Mouse (Mus musculus) kidney, adult 18-20 months (tissue): ENCODE results near the gene Lrrc32.

Experiments used
- DNase-seq: peaks from one replicate; pipeline ENCODE4 v3.0.0; 2021

Lrrc32 gene

DNA sequence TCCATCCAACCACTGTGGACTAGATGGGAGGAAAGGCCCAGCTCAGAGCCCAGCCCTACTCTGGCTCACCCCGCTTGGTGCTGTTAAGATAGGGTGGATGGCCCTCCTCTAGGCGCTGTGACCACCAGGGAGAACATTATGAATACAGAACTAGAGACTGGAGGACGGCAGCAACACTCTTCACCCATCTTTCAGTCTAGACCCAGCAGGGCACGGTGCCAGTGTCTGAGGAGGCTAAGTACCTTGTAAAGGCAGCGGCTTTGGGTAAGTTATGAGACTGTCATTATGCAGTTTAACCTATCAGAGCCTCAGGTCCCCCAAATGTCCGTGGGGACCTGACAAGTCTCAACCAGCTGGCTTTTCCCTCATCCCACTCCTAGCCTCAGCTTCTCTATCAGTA is at the start of gene Lrrc32:
Gene Lrrc32, plus strand, starts transcription at position 153 of the 400 bp plus-strand sequence.
- no peak for DNase-seq

GRCm38 (mm10) chr7:98439956-98440466 is 49.1 kb upstream of the Lrrc32 start, which contains the start of gene Gucy2d:
TSS of gene Gucy2d (plus strand) at chr7:98440416.
- no peak for DNase-seq

GRCm38 (mm10) chr7:98446873-98447272 is 42.2 kb upstream of the Lrrc32 start:
- no peak for DNase-seq

DNA sequence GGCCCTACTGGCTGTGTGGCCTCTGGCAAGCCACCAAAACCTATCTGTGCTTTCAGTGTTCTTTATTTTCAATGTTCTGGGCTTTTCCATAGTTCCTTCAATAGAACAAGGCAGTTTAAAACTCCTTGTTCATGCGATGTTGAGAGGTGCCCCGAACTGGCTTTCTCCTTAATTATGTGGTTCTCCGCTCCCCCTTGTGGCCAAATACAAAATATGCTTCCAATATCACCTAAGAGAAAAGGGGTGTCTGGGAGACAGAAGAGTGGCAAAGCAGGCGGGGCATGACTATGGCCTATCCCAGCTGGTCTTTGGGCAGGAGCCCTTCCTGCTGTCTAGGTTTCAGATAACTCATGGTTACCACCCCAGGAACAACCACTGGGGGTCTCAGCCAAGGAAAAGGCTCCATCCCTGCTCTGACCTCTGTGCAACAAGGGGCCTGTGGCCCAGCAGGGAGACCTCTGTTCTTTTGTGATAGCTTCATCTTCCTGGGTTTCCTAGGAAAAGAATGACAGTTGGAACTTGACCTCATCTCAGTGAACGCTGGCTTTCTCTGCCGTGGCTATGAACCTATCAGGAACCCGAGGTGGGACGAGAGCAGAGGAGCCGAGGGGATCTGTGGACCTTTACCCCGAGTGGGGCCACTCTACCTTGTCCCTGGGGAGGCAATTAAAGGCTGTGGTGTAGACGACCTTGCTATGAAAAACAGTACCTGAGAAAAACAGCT is 41.3 kb upstream of the Lrrc32 start:
- peak; percentile 14 for DNase-seq

- DNase-seq = no peak
Measured at GRCm38 (mm10) chr7:98448309-98448630, 40.8 kb upstream of the Lrrc32 start.

DNA sequence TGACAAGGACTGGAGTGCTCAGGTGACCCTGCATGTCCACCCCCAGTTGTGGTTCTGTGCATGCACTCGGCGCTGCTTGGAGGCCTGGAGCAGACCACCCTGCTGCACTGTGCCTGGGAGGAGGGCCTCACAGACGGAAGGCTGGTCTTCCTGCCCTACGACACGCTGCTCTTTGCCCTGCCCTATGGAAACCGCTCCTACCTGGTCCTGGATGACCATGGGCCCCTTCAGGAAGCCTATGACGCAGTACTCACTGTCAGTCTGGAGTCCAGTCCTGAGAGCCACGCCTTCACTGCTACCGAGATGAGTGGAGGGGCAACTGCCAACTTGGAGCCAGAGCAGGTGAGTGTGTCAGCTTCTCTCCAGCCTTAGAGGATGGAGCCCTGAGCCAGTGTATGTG is 39.4 kb upstream of the Lrrc32 start:
- no peak for DNase-seq

DNA sequence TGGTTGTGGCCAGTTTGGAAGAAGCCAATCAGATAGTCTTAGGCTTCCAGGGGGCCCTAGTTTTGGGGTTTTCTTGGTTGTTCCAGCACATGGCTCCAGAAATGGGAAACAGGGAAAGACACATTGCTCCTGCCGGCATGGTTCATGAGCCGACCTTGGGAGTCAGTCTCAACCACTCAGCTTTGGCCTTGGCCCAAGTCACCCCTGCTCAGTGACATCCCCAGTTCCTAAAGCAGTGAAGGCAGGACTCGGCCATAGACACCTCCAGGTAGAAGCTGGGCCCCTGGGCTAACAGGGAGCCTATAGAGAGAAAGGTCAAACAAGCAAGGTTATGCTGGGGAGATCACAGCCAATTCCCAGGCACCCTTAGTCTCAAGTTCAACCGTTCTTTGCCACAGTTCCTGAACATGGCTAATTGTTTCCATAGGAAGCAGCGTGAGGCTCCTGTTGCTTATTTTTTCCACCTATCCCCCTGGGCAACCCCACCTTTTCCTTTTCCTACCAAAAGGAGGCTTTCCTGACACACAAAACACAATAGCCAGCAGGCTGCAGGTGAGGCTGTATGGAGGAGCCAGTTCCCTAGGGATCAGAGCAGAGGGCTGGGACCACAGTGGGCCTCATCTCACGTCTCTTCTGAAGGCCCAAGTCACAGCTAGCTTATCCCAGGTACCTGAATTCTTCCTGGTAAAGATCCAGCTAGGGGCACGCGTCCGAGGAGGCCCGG is 34.5 kb upstream of the Lrrc32 start:
- DNase-seq = no peak

- no peak for DNase-seq
Measured at GRCm38 (mm10) chr7:98460319-98460718, 28.8 kb upstream of the Lrrc32 start.

GRCm38 (mm10) chr7:98469089-98469488 is 20.0 kb upstream of the Lrrc32 start:
- DNase-seq = no peak

DNA sequence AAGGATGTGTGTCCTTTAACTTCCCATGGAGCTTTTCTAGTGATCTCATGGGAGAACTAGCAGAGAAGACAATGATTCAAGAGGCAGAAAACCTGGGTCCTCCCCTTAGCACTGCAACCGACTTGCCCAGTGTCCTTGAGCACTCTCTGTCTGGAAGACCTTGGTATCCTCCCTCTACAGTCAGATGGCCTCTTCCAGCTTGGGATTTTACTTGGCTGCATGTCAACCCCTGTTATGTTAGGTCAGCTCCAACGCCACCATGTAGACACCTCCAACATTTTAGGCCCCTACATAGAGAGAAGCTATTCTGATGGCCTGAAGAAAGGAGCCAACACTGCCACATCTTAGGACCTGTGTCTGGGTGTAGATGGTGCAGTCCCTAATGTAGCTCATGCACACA is 16.6 kb upstream of the Lrrc32 start:
- no peak for DNase-seq

DNA sequence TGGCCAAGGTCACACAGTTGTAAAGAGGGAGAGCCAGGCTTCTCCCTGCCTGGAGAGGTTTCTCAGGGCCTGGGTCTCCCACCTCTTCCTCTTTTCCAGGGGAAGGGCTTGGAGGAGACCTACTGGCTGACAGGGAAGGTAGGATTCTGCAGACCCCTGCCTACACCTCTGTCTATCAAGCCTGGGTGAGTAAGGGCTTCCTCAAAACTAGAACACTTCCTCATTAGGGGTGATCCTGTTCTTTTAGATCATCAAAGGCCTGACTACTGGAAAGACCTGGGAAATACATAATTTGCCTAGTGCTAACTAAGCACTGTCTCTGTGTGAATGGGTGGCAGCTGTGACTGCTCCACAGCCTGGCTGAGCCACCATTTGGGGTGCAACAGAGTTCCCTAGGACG is 14.5 kb upstream of the Lrrc32 start:
- no peak for DNase-seq

GRCm38 (mm10) chr7:98477153-98477552 is 11.9 kb upstream of the Lrrc32 start:
- DNase-seq = no peak

GRCm38 (mm10) chr7:98480481-98480880 is 8.6 kb upstream of the Lrrc32 start:
- no peak for DNase-seq

GRCm38 (mm10) chr7:98481066-98481734 is 7.9 kb upstream of the Lrrc32 start:
- DNase-seq = peak; percentile 84

- DNase-seq = no peak
Measured at GRCm38 (mm10) chr7:98481861-98482260, 7.2 kb upstream of the Lrrc32 start.

- DNase-seq = peak; percentile 43
Measured at GRCm38 (mm10) chr7:98482551-98483267, 6.4 kb upstream of the Lrrc32 start.

GRCm38 (mm10) chr7:98483268-98483607 is 5.8 kb upstream of the Lrrc32 start:
- DNase-seq = no peak

DNA sequence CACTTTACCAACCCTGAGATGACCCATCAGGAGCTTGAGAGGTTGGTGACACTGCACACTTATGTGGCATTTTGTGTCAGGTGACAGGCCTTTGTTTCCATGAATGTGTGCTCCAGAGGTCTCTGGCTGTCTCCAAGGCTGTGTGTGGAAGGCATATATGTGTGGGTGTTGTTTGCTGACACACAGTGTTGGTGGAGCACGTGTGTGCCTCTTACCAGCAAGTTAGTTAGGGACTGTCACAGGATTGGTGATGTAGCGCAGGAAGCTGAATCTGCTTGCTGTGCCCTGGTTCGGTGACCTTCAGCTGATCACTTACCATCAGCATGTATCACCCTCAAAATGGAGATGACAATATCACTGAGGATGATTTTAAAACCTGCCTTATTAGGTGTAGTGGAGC is 4.2 kb upstream of the Lrrc32 start:
- no peak for DNase-seq

GRCm38 (mm10) chr7:98485508-98485907 is 3.6 kb upstream of the Lrrc32 start:
- no peak for DNase-seq

GRCm38 (mm10) chr7:98486471-98486917 is 2.6 kb upstream of the Lrrc32 start:
- DNase-seq = no peak

- no peak for DNase-seq
Measured at GRCm38 (mm10) chr7:98487202-98487980, 1.7 kb upstream of the Lrrc32 start.

- DNase-seq = no peak
Measured at GRCm38 (mm10) chr7:98488398-98489130, 519 bp upstream of the Lrrc32 start.
